In genomic region chr17:35168541-35169207, GRCm38 (mm10) we compare ENCODE assay signal across 9 mouse cellular contexts. TPM values are rescaled to one million over a fixed set of nuclear protein-coding genes. Genes with fewer than 3 reads are reported as not detected.
DNase-seq lines count a peak whose midpoint lies in the region; ATAC-seq lines count a peak whose summit lies in the region.
"Had no signal": no experiment of that assay in that cellular context is flagged by ENCODE, and none has a peak within 500 bp of the region (broad histone marks: within the 10 kb centered on the region; RNA-seq: fewer than 3 reads in every experiment).

No protein-coding gene starts in this region.

- no peak overlapping the region for H3K27ac ChIP-seq in heart, embryonic 13.5 days (replicated peaks)
- no peak overlapping the region for H3K27ac ChIP-seq in heart, embryonic 10.5 days

- H3K4me1 ChIP-seq in heart, embryonic 13.5 days, result peaks cover 13% of the 10 kb centered on the region
- H3K4me1 ChIP-seq in heart, embryonic 10.5 days, result peaks cover 9% of the 10 kb centered on the region; the same call in 1 of the 2 replicates

- 14% methylated on average over 4 of the region's 4 CpGs for WGBS in heart, embryonic 13.5 days
- WGBS in heart, embryonic 10.5 days, result 22% methylated on average over 4 of the region's 4 CpGs

- no peaks in the 10 kb centered on the region; the same call in 1 of the 2 replicates for H3K27me3 ChIP-seq in heart, embryonic 13.5 days (replicated peaks)
- H3K27me3 ChIP-seq in heart, embryonic 10.5 days (ENCODE audit: insufficient read depth, poor library complexity, severe bottlenecking), result peaks cover 15% of the 10 kb centered on the region; the same call in 1 of the 2 replicates

- H3K9ac ChIP-seq in heart, embryonic 13.5 days, result 0 out of 2 replicates have a peak overlapping the region, but pooled peaks have one; percentile 52

- H3K9me3 ChIP-seq in heart, embryonic 13.5 days, result no peaks in the 10 kb centered on the region
- H3K9me3 ChIP-seq in heart, embryonic 10.5 days, result no peaks in the 10 kb centered on the region

- no peak for DNase-seq in heart, embryonic 10.5 days (ENCODE audit: low spot score)
- DNase-seq in 416B (ENCODE audit: low read depth) (peak; percentile 90), adipocyte (ENCODE audit: low spot score) (peak; percentile 74)
- DNase-seq in lung, postnatal 10 days, result peak; percentile 49
- no peak for DNase-seq in testis, postnatal 10 days (ENCODE audit: low spot score)
- no peak for DNase-seq in gastrocnemius, adult 8-10 months (ENCODE audit: low spot score in 2 of 2)
- DNase-seq in left cerebral cortex, postnatal 36 days (ENCODE audit: low spot score in 2 of 2), result no peak

- ATAC-seq in heart, embryonic 13.5 days (ENCODE audit: extremely low read depth, insufficient number of reproducible peaks, low FRiP score, low TSS enrichment), result no peak

- intact Hi-C loops in left cerebral cortex, postnatal 36 days (cut with DNase I), result no loop called here

- H3K4me3 ChIP-seq in heart, embryonic 13.5 days, result no peak overlapping the region
- H3K4me3 ChIP-seq in heart, embryonic 10.5 days, result no peak overlapping the region

- no peak overlapping the region for H3K4me2 ChIP-seq in heart, embryonic 13.5 days

- no peaks in the 10 kb centered on the region for H3K36me3 ChIP-seq in heart, embryonic 13.5 days
- H3K36me3 ChIP-seq in heart, embryonic 10.5 days, result no peaks in the 10 kb centered on the region

RNA-seq across cellular contexts. Expression of gene Prrc2a, which starts 4.0 kb away (rescaled TPM):
- 124 and 130 TPM in 2 replicates for polyA plus RNA-seq in heart, embryonic 13.5 days (2015; fragmentation: Nextera tagmentation; extraction: Ambion mirVana)
- polyA plus RNA-seq in heart, embryonic 10.5 days (2016; fragmentation: Nextera tagmentation; extraction: Ambion mirVana), result 137 and 161 TPM in 2 replicates
- 10 to 100 TPM; 90.5 to 98.3 (median 94.6) TPM for total RNA-seq in gastrocnemius, adult 8-10 months (2022)
- 100 to 1,000 TPM; 261 to 307 TPM for total RNA-seq in left cerebral cortex, postnatal 36 days (2021)

RNA-seq across cellular contexts. Expression of gene Aif1, which starts 7.2 kb away (rescaled TPM):
- 6.5 and 7.8 TPM in 2 replicates for polyA plus RNA-seq in heart, embryonic 13.5 days (2015; fragmentation: Nextera tagmentation; extraction: Ambion mirVana)
- 0.85 and 2.1 TPM in 2 replicates for polyA plus RNA-seq in heart, embryonic 10.5 days (2016; fragmentation: Nextera tagmentation; extraction: Ambion mirVana)
- total RNA-seq in gastrocnemius, adult 8-10 months (2022), result under 1 TPM in 2 of 4 experiments, not detected in 2; 0.52 to 0.72 TPM
- 10 to 100 TPM in 1 of 2 experiments, 1 to 10 TPM in 1; 9.1 to 13.0 TPM for total RNA-seq in left cerebral cortex, postnatal 36 days (2021)
- total RNA-seq: hematopoietic stem cell, adult 5-6 weeks had no signal

RNA-seq across cellular contexts. Expression of gene Lst1, which starts 19.6 kb away (rescaled TPM):
- 8.6 and 9.9 TPM in 2 replicates for polyA plus RNA-seq in heart, embryonic 13.5 days (2015; fragmentation: Nextera tagmentation; extraction: Ambion mirVana)
- polyA plus RNA-seq in heart, embryonic 10.5 days (2016; fragmentation: Nextera tagmentation; extraction: Ambion mirVana), result 1.5 and 2.2 TPM in 2 replicates
- under 1 TPM in 2 of 4 experiments, not detected in 2; 0.73 to 0.92 TPM for total RNA-seq in gastrocnemius, adult 8-10 months (2022)
- 1 to 10 TPM; 8.6 to 9.9 TPM for total RNA-seq in left cerebral cortex, postnatal 36 days (2021)

RNA-seq across cellular contexts. Expression of gene Ltb, which starts 25.6 kb away (rescaled TPM):
- polyA plus RNA-seq in heart, embryonic 13.5 days (2015; fragmentation: Nextera tagmentation; extraction: Ambion mirVana), result 0.64 TPM in 1 of 2 replicates, not detected in the other
- 0.15 TPM in 1 of 2 replicates, not detected in the other for polyA plus RNA-seq in heart, embryonic 10.5 days (2016; fragmentation: Nextera tagmentation; extraction: Ambion mirVana)
- total RNA-seq in gastrocnemius, adult 8-10 months (2022), result not detected
- total RNA-seq in left cerebral cortex, postnatal 36 days (2021), result 1 to 10 TPM; 1.1 to 1.3 TPM

RNA-seq across cellular contexts. Expression of gene Tnf, which starts 33.1 kb away (rescaled TPM):
- polyA plus RNA-seq in heart, embryonic 13.5 days (2015; fragmentation: Nextera tagmentation; extraction: Ambion mirVana), result 0.12 and 0.23 TPM in 2 replicates
- polyA plus RNA-seq in heart, embryonic 10.5 days (2016; fragmentation: Nextera tagmentation; extraction: Ambion mirVana), result 0.15 TPM in 1 of 2 replicates, not detected in the other
- total RNA-seq in gastrocnemius, adult 8-10 months (2022), result under 1 TPM in 1 of 4 experiments, not detected in 3; 0.31 TPM
- total RNA-seq in left cerebral cortex, postnatal 36 days (2021), result under 1 TPM in 1 of 2 experiments, not detected in 1; 0.25 TPM

Comparison
In these comparisons a context has a peak if more than half of its experiments do, and no peak if none do; other contexts are left out.
1. DNase-seq: peak in 416B (single experiment), adipocyte (single experiment) and lung, postnatal 10 days (single experiment); none in heart, embryonic 10.5 days (single experiment), testis, postnatal 10 days (single experiment), gastrocnemius, adult 8-10 months (0 of 2) and left cerebral cortex, postnatal 36 days (0 of 2).
2. RNA of gene Aif1, which starts 7.2 kb away (total RNA-seq): 9.1 to 13.0 TPM in left cerebral cortex, postnatal 36 days; 0.52 to 0.72 TPM in gastrocnemius, adult 8-10 months; every median in the first group is over 4 times any median in the second.
3. RNA of gene Lst1, which starts 19.6 kb away (total RNA-seq): 8.6 to 9.9 TPM in left cerebral cortex, postnatal 36 days; 0.73 to 0.92 TPM in gastrocnemius, adult 8-10 months; every median in the first group is over 4 times any median in the second.